Mouse (Mus musculus) heart, postnatal 4 days (tissue): ENCODE results near the gene Cd52. TPM values are rescaled to one million over a fixed set of nuclear protein-coding genes. Genes with fewer than 3 reads are reported as not detected.
A peak's percentile ranks its signal among the peaks of the same experiment; 100 is the strongest.

Experiments used
- DNase-seq: peaks from one replicate; pipeline ENCODE4 v3.0.0; 2021
- total RNA-seq, 2 experiments: library from RNA; stranded (reverse); gene quantifications; 2 replicates each; pipeline ENCODE4 v1.2.3; 2021

Cd52 gene
- total RNA-seq, 2 experiments from 2014 or later = 4.3 to 5.6 TPM

DNA sequence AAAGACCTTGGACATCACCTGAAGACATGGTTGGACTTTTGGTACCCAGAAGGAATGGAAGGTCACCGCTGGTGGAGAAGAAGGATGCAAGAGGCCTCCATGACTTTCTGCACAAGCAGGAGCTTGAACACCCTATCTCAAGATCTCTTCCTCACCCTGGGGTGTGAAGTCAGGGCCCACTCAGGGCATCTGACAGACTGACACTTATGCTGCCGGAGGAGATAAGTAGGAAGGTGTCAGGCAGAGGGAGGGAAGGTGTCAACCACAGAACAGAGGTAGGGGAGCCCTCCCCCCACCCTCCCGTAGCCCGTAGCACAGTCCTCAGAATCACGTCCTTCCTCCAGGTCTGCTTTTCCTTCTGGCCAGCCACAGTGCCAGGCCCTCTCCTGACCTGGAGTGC, 47.2 kb downstream of the Cd52 start:
- no peak for DNase-seq

- DNase-seq = no peak
Observed at GRCm38 (mm10) chr4:134043041-134043440, 51.8 kb downstream of the Cd52 start.

GRCm38 (mm10) chr4:134041317-134042123, 53.4 kb downstream of the Cd52 start:
- DNase-seq = peak; percentile 49

DNA sequence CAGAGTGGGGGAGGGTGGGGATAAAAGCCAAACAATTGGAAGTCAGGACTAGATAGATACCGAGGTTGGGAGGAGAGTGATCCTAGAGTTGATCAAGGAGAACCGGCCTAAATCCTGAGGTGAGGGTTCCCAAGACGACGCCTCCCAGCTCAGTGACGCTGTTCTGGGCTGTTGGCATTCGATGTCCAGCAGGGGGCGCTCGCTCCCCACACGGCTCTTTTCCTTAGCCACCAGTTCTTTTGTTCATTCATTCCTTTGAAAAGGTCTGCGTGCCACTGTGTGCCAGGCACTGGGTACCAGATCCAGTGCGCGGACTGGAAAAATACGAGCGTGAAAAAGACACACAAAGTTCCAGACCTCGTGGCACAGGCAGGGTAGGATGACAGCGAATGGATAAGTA, 58.9 kb downstream of the Cd52 start:
- peak; percentile 82 for DNase-seq

Other genes with a start within 250 kb of the Cd52 start
- gene Rps6ka1, start 207.3 kb downstream of the Cd52 start, total RNA-seq = 10 to 100 TPM in 1 of 2 experiments, 1 to 10 TPM in 1; 9.1 to 10.7 TPM
- gene Hmgn2, start 126.4 kb downstream of the Cd52 start, total RNA-seq = 100 to 1,000 TPM; 484 to 489 TPM
- 10 to 100 TPM; 39.1 to 40.7 TPM for gene Dhdds, start 94.2 kb downstream of the Cd52 start, total RNA-seq
- gene Lin28a, start 76.2 kb downstream of the Cd52 start, total RNA-seq = under 1 TPM; 0.27 to 0.29 TPM
- not detected for gene Zfp683, start 41.2 kb downstream of the Cd52 start, total RNA-seq
- not detected for gene Crybg2, start 34.3 kb downstream of the Cd52 start, total RNA-seq
- gene Ubxn11, start 7.5 kb upstream of the Cd52 start, total RNA-seq = 1 to 10 TPM; 1.2 to 2.0 TPM
- gene Sh3bgrl3, start 33.7 kb upstream of the Cd52 start, total RNA-seq = 10 to 100 TPM; 70.4 to 72.6 TPM
- gene Cep85, start 92.0 kb upstream of the Cd52 start, total RNA-seq = 10 to 100 TPM; 34.5 to 38.7 TPM
- not detected for gene Gm7534, start 107.9 kb upstream of the Cd52 start, total RNA-seq
- gene Catsper4, start 132.3 kb upstream of the Cd52 start, total RNA-seq = not detected
- 1 to 10 TPM; 1.6 to 2.0 TPM for gene Cnksr1, start 143.3 kb upstream of the Cd52 start, total RNA-seq
- not detected for gene E130218I03Rik, start 148.6 kb upstream of the Cd52 start, total RNA-seq
- gene Zfp593, start 150.5 kb upstream of the Cd52 start, total RNA-seq = 1 to 10 TPM; 5.8 TPM
- not detected for gene Gm30191, start 151.9 kb upstream of the Cd52 start, total RNA-seq
- gene Grrp1, start 159.0 kb upstream of the Cd52 start, total RNA-seq = 10 to 100 TPM in 1 of 2 experiments, 1 to 10 TPM in 1; 8.9 to 10.3 TPM
- 10 to 100 TPM; 11.8 to 12.2 TPM for gene Pdik1l, start 192.8 kb upstream of the Cd52 start, total RNA-seq
- 100 to 1,000 TPM; 199 to 226 TPM for gene Trim63, start 220.0 kb upstream of the Cd52 start, total RNA-seq
- gene Slc30a2, start 248.1 kb upstream of the Cd52 start, total RNA-seq = under 1 TPM; 0.29 to 0.61 TPM